Mouse (Mus musculus) neural tube, embryonic 13.5 days (tissue): ENCODE data around the gene 3110040M04Rik. TPM values are rescaled to one million over a fixed set of nuclear protein-coding genes. Genes with fewer than 3 reads are reported as not detected.

Source experiments
- ATAC-seq: fragments of 200-750 bp; cut with Nextera tagmentation; 2 replicates; pipeline ENCODE4 v1.8.0; 2017; ENCODE audit warnings: low read depth, mild to moderate bottlenecking, moderate TSS enrichment, moderate library complexity
- H3K27ac ChIP-seq: fragments of 300-500 bp; sonication (generic); replicated peaks from 2 replicates; pipeline ENCODE4 v1.5.1; 2015; ENCODE audit warnings: moderate library complexity, mild to moderate bottlenecking, inconsistent platforms
- H3K27me3 ChIP-seq: fragments of 300-500 bp; sonication (generic); 2 replicates; pipeline ENCODE4 v1.6.1; 2015; ENCODE audit warnings: mild to moderate bottlenecking, inconsistent platforms
- H3K36me3 ChIP-seq: fragments of 300-500 bp; sonication (generic); 2 replicates; pipeline ENCODE4 v1.6.1; 2015; ENCODE audit warnings: mild to moderate bottlenecking, inconsistent platforms
- H3K4me1 ChIP-seq: fragments of 300-500 bp; sonication (generic); replicated peaks from 2 replicates; pipeline ENCODE4 v1.6.1; 2015; ENCODE audit warnings: inconsistent platforms
- H3K4me2 ChIP-seq: fragments of 300-500 bp; sonication (generic); 2 replicates; pipeline ENCODE4 v1.6.1; 2015; ENCODE audit warnings: inconsistent platforms, mild to moderate bottlenecking, moderate library complexity
- H3K4me3 ChIP-seq: fragments of 300-500 bp; sonication (generic); 2 replicates; pipeline ENCODE4 v1.5.1; 2015; ENCODE audit warnings: mild to moderate bottlenecking, inconsistent platforms
- H3K9ac ChIP-seq: fragments of 300-500 bp; sonication (generic); 2 replicates; pipeline ENCODE4 v1.6.1; 2015; ENCODE audit warnings: moderate library complexity, mild to moderate bottlenecking, inconsistent platforms
- H3K9me3 ChIP-seq: fragments of 300-500 bp; sonication (generic); 2 replicates; pipeline ENCODE4 v1.6.1; 2016; ENCODE audit warnings: inconsistent platforms
- WGBS: fragments of 180-500 bp; shearing (Covaris S2); methylation state at CpG from one replicate; pipeline ENCODE4 v1.1.7; 2015; 5-methylcytosine and 5-hydroxymethylcytosine counted together
- polyA plus RNA-seq: library from polyadenylated mRNA; unstranded; fragments of >200 nt; fragmentation: Nextera tagmentation; extraction: Ambion mirVana; gene quantifications from 2 replicates; pipeline ENCODE4 v1.2.1, GENCODE M21; 2015

3110040M04Rik gene
- polyA plus RNA-seq, 1 experiment from 2014 or later: not detected

DNA sequence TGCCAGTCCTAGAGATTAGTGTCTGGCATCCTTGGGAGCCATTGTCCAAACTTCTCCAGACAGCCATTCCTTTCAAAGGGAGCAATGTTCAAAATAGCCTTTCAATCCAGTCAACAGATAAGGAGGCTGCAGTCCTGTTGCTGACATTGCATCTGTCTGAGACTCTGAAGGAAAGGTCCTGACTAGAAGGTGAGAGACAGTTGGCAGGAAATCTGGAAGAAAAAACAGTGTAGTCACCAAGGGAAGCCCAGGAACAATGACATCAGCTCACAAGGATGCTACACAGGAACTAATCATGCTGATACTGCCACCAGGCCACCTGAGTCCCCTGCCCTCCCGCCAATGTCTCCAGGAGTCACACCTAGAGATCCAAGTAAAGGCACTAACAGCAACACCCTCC, 19.5 kb downstream of the 3110040M04Rik start:
- WGBS: 81% methylated on average over 1 of the region's 1 CpGs
- Histone ChIP-seq H3K36me3 (no peaks in the 10 kb centered on the region), H3K9ac (no peak overlapping the region), H3K9me3 (no peaks in the 10 kb centered on the region), H3K4me3 (no peak overlapping the region), H3K27me3 (no peaks in the 10 kb centered on the region), H3K4me2 (no peak overlapping the region), H3K27ac (no peak overlapping the region), H3K4me1 (no peaks in the 10 kb centered on the region)
- ATAC-seq: no peak

- Histone ChIP-seq H3K27me3 (no peaks in the 10 kb centered on the region), H3K27ac (no peak overlapping the region), H3K4me1 (no peaks in the 10 kb centered on the region), H3K9ac (no peak overlapping the region), H3K9me3 (no peaks in the 10 kb centered on the region), H3K36me3 (no peaks in the 10 kb centered on the region), H3K4me3 (no peak overlapping the region), H3K4me2 (no peak overlapping the region)
- no peak for ATAC-seq
- 93% methylated on average over 1 of the region's 1 CpGs for WGBS
Observed at GRCm38 (mm10) chr1:151224536-151224935, 20.6 kb downstream of the 3110040M04Rik start.

GRCm38 (mm10) chr1:151227506-151227905, 23.6 kb downstream of the 3110040M04Rik start:
- H3K27me3 ChIP-seq: no peaks in the 10 kb centered on the region
- ATAC-seq: no peak
- H3K4me2 ChIP-seq: no peak overlapping the region
- H3K4me3 ChIP-seq: no peak overlapping the region
- no peak overlapping the region for H3K9ac ChIP-seq
- H3K27ac ChIP-seq: no peak overlapping the region
- H3K36me3 ChIP-seq: no peaks in the 10 kb centered on the region
- H3K9me3 ChIP-seq: no peaks in the 10 kb centered on the region
- H3K4me1 ChIP-seq: no peaks in the 10 kb centered on the region
- 80% methylated on average over 8 of the region's 8 CpGs for WGBS

GRCm38 (mm10) chr1:151228320-151228989, 24.5 kb downstream of the 3110040M04Rik start:
- Histone ChIP-seq H3K4me1 (no peaks in the 10 kb centered on the region), H3K27ac (no peak overlapping the region), H3K36me3 (no peaks in the 10 kb centered on the region), H3K9ac (no peak overlapping the region), H3K4me3 (no peak overlapping the region), H3K4me2 (no peak overlapping the region), H3K9me3 (no peaks in the 10 kb centered on the region), H3K27me3 (no peaks in the 10 kb centered on the region)
- WGBS: 64% methylated on average over 1 of the region's 1 CpGs
- no peak for ATAC-seq

- no peaks in the 10 kb centered on the region for H3K9me3 ChIP-seq
- WGBS: 78% methylated on average over 3 of the region's 3 CpGs
- no peak overlapping the region for H3K27ac ChIP-seq
- H3K27me3 ChIP-seq: no peaks in the 10 kb centered on the region
- H3K4me3 ChIP-seq: no peak overlapping the region
- H3K4me1 ChIP-seq: 0 out of 2 replicates have a peak, but pooled peaks cover 9% of the 10 kb centered on the region
- H3K36me3 ChIP-seq: no peaks in the 10 kb centered on the region
- no peak overlapping the region for H3K4me2 ChIP-seq
- H3K9ac ChIP-seq: no peak overlapping the region
- no peak for ATAC-seq
Observed at GRCm38 (mm10) chr1:151232346-151232745, 28.4 kb downstream of the 3110040M04Rik start.

- Histone ChIP-seq H3K4me1 (0 out of 2 replicates have a peak, but pooled peaks cover 9% of the 10 kb centered on the region), H3K4me3 (no peak overlapping the region), H3K4me2 (no peak overlapping the region), H3K9me3 (no peaks in the 10 kb centered on the region), H3K9ac (no peak overlapping the region), H3K27me3 (no peaks in the 10 kb centered on the region), H3K27ac (no peak overlapping the region), H3K36me3 (no peaks in the 10 kb centered on the region)
- 92% methylated on average over 3 of the region's 3 CpGs for WGBS
- no peak for ATAC-seq
Observed at GRCm38 (mm10) chr1:151233756-151234155, 29.8 kb downstream of the 3110040M04Rik start.

- H3K4me1 ChIP-seq: 0 out of 2 replicates have a peak, but pooled peaks cover 9% of the 10 kb centered on the region
Observed at GRCm38 (mm10) chr1:151235574-151235973, 31.7 kb downstream of the 3110040M04Rik start.

GRCm38 (mm10) chr1:151236141-151236930, 32.4 kb downstream of the 3110040M04Rik start:
- Histone ChIP-seq H3K9ac (no peak overlapping the region), H3K4me1 (0 out of 2 replicates have a peak, but pooled peaks cover 9% of the 10 kb centered on the region), H3K27me3 (no peaks in the 10 kb centered on the region), H3K4me3 (no peak overlapping the region), H3K4me2 (no peak overlapping the region), H3K27ac (no peak overlapping the region), H3K9me3 (peaks cover 8% of the 10 kb centered on the region), H3K36me3 (no peaks in the 10 kb centered on the region)
- WGBS: 74% methylated on average over 13 of the region's 13 CpGs
- ATAC-seq: no peak

More at GRCm38 (mm10) chr1:151235574-151235973, 31.7 kb downstream of the 3110040M04Rik start:
- ATAC-seq: no peak
- H3K27me3 ChIP-seq: no peaks in the 10 kb centered on the region
- no peak overlapping the region for H3K9ac ChIP-seq
- peaks cover 5% of the 10 kb centered on the region for H3K9me3 ChIP-seq
- H3K4me3 ChIP-seq: no peak overlapping the region
- WGBS: 14% methylated on average over 2 of the region's 2 CpGs
- no peak overlapping the region for H3K27ac ChIP-seq
- H3K36me3 ChIP-seq: no peaks in the 10 kb centered on the region
- no peak overlapping the region for H3K4me2 ChIP-seq

DNA sequence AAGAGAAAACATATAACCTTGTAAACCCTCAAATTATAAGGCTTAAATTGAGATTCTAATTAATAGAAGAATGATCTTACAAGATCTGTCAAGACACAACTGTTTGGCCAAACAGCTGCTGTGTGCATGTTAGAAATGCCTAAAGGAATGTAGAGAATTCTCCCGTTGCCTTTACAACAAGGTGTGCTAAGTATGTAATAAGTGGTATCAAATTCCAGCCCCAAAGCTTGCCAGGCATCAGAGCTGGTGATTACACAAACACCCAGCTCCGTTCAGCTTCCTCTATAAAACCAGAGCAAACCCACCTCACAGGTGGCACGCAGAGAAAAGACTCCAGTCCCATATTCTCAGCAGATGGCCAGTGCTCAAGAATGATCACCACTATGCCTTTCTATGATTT, 33.9 kb downstream of the 3110040M04Rik start:
- Histone ChIP-seq H3K27me3 (no peaks in the 10 kb centered on the region), H3K27ac (no peak overlapping the region), H3K36me3 (no peaks in the 10 kb centered on the region), H3K9me3 (peaks cover 8% of the 10 kb centered on the region), H3K4me2 (no peak overlapping the region), H3K9ac (no peak overlapping the region), H3K4me1 (0 out of 2 replicates have a peak, but pooled peaks cover 9% of the 10 kb centered on the region), H3K4me3 (no peak overlapping the region)
- WGBS: 88% methylated on average over 3 of the region's 3 CpGs
- ATAC-seq: no peak

- 90% methylated on average over 4 of the region's 4 CpGs for WGBS
Observed at GRCm38 (mm10) chr1:151243332-151243731, 39.4 kb downstream of the 3110040M04Rik start.

GRCm38 (mm10) chr1:151244013-151244412, 40.1 kb downstream of the 3110040M04Rik start:
- Histone ChIP-seq H3K4me2 (no peak overlapping the region), H3K27me3 (no peaks in the 10 kb centered on the region), H3K36me3 (no peaks in the 10 kb centered on the region), H3K9ac (no peak overlapping the region), H3K4me3 (no peak overlapping the region), H3K9me3 (peaks cover 8% of the 10 kb centered on the region), H3K27ac (no peak overlapping the region), H3K4me1 (no peaks in the 10 kb centered on the region)
- ATAC-seq: no peak
- 88% methylated on average over 5 of the region's 5 CpGs for WGBS

More at GRCm38 (mm10) chr1:151243332-151243731, 39.4 kb downstream of the 3110040M04Rik start:
- Histone ChIP-seq H3K4me3 (no peak overlapping the region), H3K27me3 (no peaks in the 10 kb centered on the region), H3K36me3 (no peaks in the 10 kb centered on the region), H3K27ac (no peak overlapping the region), H3K9ac (no peak overlapping the region), H3K4me2 (no peak overlapping the region), H3K9me3 (peaks cover 8% of the 10 kb centered on the region), H3K4me1 (no peaks in the 10 kb centered on the region)
- no peak for ATAC-seq

DNA sequence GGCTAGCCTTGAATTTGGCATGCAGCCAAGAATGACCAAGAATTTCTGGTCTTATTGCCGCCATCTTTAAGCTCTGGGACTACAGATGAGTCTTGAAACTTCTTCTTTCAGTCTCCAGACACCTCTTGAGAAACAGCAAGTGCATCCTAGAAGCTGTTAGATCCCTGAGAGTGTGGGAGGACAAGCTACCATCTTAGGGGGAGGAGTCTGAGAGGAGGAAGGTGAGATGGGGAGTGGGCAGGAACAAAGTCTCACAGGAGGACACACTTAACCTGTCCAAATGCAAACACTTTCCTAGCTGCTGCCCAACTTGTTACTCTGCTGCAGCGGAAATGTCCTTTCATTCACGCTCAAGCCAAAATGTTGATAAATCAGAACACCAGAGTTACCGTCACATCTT, 40.8 kb downstream of the 3110040M04Rik start:
- no peak overlapping the region for H3K27ac ChIP-seq
- ATAC-seq: no peak
- 97% methylated on average over 4 of the region's 4 CpGs for WGBS
- H3K4me2 ChIP-seq: no peak overlapping the region
- no peak overlapping the region for H3K4me3 ChIP-seq
- H3K27me3 ChIP-seq: no peaks in the 10 kb centered on the region
- H3K9ac ChIP-seq: no peak overlapping the region
- H3K36me3 ChIP-seq: no peaks in the 10 kb centered on the region
- H3K4me1 ChIP-seq: no peaks in the 10 kb centered on the region
- peaks cover 8% of the 10 kb centered on the region for H3K9me3 ChIP-seq
